Mouse (Mus musculus) urinary bladder, postnatal 25 days (tissue): Measurements from ENCODE around the gene Sphkap.

Source experiments
- DNase-seq: peaks from one replicate; pipeline ENCODE4 v3.0.0; 2022; ENCODE audit warnings: low spot score

Sphkap gene

GRCm38 (mm10) chr1:83297137-83298076, 110.6 kb downstream of the Sphkap start:
- no peak for DNase-seq

GRCm38 (mm10) chr1:83285866-83286265, 122.1 kb downstream of the Sphkap start:
- DNase-seq: no peak

- no peak for DNase-seq
These were observed 131.0 kb downstream of the Sphkap start for GRCm38 (mm10) chr1:83277044-83277443.

- DNase-seq: no peak
These were observed 131.4 kb downstream of the Sphkap start for GRCm38 (mm10) chr1:83276637-83277036.

GRCm38 (mm10) chr1:83251746-83252145, 156.3 kb downstream of the Sphkap start:
- no peak for DNase-seq

GRCm38 (mm10) chr1:83248235-83248746, 159.7 kb downstream of the Sphkap start:
- no peak for DNase-seq

GRCm38 (mm10) chr1:83227946-83228345, 180.1 kb downstream of the Sphkap start:
- no peak for DNase-seq

- DNase-seq: no peak
These were observed 183.5 kb downstream of the Sphkap start for GRCm38 (mm10) chr1:83224423-83224960.

- no peak for DNase-seq
These were observed 184.9 kb downstream of the Sphkap start for GRCm38 (mm10) chr1:83223072-83223471.

GRCm38 (mm10) chr1:83218260-83218659, 189.7 kb downstream of the Sphkap start:
- DNase-seq: no peak

- no peak for DNase-seq
These were observed 198.0 kb downstream of the Sphkap start for GRCm38 (mm10) chr1:83209981-83210380.
